Mouse (Mus musculus): Measurements from ENCODE around the gene Aldh4a1.

DNA sequence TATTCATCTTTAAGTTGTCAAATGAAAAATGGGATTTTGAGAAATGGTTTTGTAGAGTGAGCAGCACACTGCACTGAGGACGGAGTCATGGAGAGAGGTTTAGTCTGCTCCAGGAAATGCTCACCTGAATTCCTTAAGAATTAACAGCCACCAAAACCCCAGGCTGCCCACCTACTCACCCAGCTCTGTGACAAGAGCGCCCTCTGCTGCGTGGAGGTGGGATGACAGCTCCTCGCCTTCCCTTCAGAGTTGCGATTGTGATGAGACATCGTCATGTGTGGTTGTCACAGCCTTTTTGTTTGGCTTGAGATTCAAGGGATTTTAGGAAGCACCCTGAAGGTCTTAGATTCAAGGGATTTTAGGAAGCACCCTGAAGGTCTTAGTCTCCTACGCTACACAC lies 13.7 kb downstream of the Aldh4a1 start:
- TF ChIP-seq CTCF (IDR thresholded peaks at IDR 0.05) (peak; percentile 98), EP300 (IDR thresholded peaks at IDR 0.05; ENCODE audit: insufficient read depth, low read depth, low read length) (peak; percentile 88)
